Mouse (Mus musculus): ENCODE results near the gene 1700025C18Rik. TPM values are rescaled to one million over a fixed set of nuclear protein-coding genes. Genes with fewer than 3 reads are reported as not detected.

The 1700025C18Rik gene
- total and polyA plus RNA-seq, 2 experiments from 2014 or later: not detected

DNA sequence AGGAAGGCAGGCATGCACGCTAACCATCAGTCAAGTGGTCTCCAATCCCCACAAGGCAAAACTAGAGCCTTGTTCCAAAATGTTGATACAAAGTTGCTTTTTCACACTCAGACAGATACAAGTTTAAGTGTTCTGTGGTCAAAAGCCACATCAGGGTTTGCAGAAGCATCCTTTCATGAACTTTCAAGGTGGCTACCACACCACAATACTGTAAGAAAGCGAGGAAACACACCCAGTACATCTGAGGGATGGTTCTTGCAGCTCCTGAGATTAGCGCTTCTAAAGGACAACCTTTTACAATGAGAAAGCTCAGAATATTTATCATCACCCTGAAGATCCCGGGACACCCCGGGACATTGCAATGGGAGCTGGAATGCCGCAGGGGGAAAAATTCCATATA is 57.2 kb downstream of the 1700025C18Rik start:
- Histone ChIP-seq H3K27me3 (ENCODE audit: insufficient read depth, low read length) (no peaks in the 10 kb centered on the region), H3K27ac (no peak overlapping the region), H3K9ac (replicated peaks; ENCODE audit: low read length) (peak overlapping the region; percentile 85), H3K4me2 (ENCODE audit: low read depth, low read length) (peak overlapping the region; percentile 73), H3K4me3 (ENCODE audit: low read length) (peak overlapping the region; percentile 77), H3K9me3 (ENCODE audit: low read length) (no peaks in the 10 kb centered on the region), H3K36me3 (ENCODE audit: insufficient read depth, low read length) (no peaks in the 10 kb centered on the region), H3K4me1 (ENCODE audit: insufficient read depth, low read length) (peaks cover 13% of the 10 kb centered on the region; the same call in 1 of the 2 replicates)
- ATAC-seq (no peak), DNase-seq (ENCODE audit: low spot score) (no peak)
- no peak for TF ChIP-seq CTCF (IDR thresholded peaks at IDR 0.05; ENCODE audit: low read depth)
- WGBS: 27% methylated on average over 6 of the region's 6 CpGs

DNA sequence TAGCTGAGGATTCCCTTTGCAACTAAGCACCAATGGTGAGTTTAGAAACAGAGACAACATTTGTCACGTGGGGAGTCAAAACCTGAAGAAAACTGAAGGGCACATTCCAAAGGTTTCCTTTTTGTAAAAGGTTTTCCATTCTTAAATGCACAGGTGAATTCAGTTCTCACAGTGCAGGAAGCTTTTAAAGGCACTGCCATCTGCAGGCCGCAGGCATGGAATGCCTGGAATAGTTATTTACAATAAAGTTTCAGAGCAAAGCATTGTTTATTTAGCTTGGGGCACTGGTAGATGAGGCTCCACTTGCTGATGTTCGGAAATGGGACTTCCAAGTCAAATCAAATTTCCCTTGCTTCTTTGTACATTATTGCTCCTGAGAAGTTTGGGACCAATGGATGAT is 58.0 kb downstream of the 1700025C18Rik start:
- H3K4me1 ChIP-seq (ENCODE audit: insufficient read depth, low read length): peaks cover 13% of the 10 kb centered on the region; the same call in 1 of the 2 replicates
- H3K4me3 ChIP-seq (ENCODE audit: low read length): peak overlapping the region; percentile 77; the same call in 1 of the 2 replicates
- no peaks in the 10 kb centered on the region for H3K27me3 ChIP-seq (ENCODE audit: insufficient read depth, low read length)
- ATAC-seq: no peak
- peak; percentile 55 for DNase-seq (ENCODE audit: low spot score)
- no peak overlapping the region for H3K9ac ChIP-seq (replicated peaks; ENCODE audit: low read length)
- TF ChIP-seq CTCF (IDR thresholded peaks at IDR 0.05; ENCODE audit: low read depth): peak; percentile 59
- no peaks in the 10 kb centered on the region for H3K36me3 ChIP-seq (ENCODE audit: insufficient read depth, low read length)
- peak overlapping the region; percentile 73 for H3K4me2 ChIP-seq (ENCODE audit: low read depth, low read length)
- H3K27ac ChIP-seq: no peak overlapping the region
- no peaks in the 10 kb centered on the region for H3K9me3 ChIP-seq (ENCODE audit: low read length)
- WGBS: 32% methylated on average over 3 of the region's 3 CpGs

Other genes starting within 250 kb of the 1700025C18Rik start
- 76.2 and 88.7 TPM in 2 replicates for gene Pltp, start 233.0 kb downstream of the 1700025C18Rik start, total RNA-seq (2014; rRNA removed)
- gene Pltp, start 233.0 kb downstream of the 1700025C18Rik start, polyA plus RNA-seq (2015; fragmentation: Nextera tagmentation; extraction: Ambion mirVana): 99.6 and 117 TPM in 2 replicates
- gene Pcif1, start 211.4 kb downstream of the 1700025C18Rik start, total RNA-seq (2014; rRNA removed): 76.7 and 83.7 TPM in 2 replicates
- gene Pcif1, start 211.4 kb downstream of the 1700025C18Rik start, polyA plus RNA-seq (2015; fragmentation: Nextera tagmentation; extraction: Ambion mirVana): 107 and 108 TPM in 2 replicates
- gene Zfp335, start 179.0 kb downstream of the 1700025C18Rik start, total RNA-seq (2014; rRNA removed): 26.5 and 28.3 TPM in 2 replicates
- 9.0 and 9.2 TPM in 2 replicates for gene Zfp335, start 179.0 kb downstream of the 1700025C18Rik start, polyA plus RNA-seq (2015; fragmentation: Nextera tagmentation; extraction: Ambion mirVana)
- gene Mmp9, start 150.0 kb downstream of the 1700025C18Rik start, total RNA-seq (2014; rRNA removed): 8.8 and 14.4 TPM in 2 replicates
- gene Mmp9, start 150.0 kb downstream of the 1700025C18Rik start, polyA plus RNA-seq (2015; fragmentation: Nextera tagmentation; extraction: Ambion mirVana): 6.7 and 7.1 TPM in 2 replicates
- 257 TPM in 2 replicates for gene Slc12a5, start 129.9 kb downstream of the 1700025C18Rik start, total RNA-seq (2014; rRNA removed)
- 67.1 and 71.0 TPM in 2 replicates for gene Slc12a5, start 129.9 kb downstream of the 1700025C18Rik start, polyA plus RNA-seq (2015; fragmentation: Nextera tagmentation; extraction: Ambion mirVana)
- gene Ncoa5, start 55.9 kb downstream of the 1700025C18Rik start, total RNA-seq (2014; rRNA removed): 60.8 and 101 TPM in 2 replicates
- 55.5 and 56.3 TPM in 2 replicates for gene Ncoa5, start 55.9 kb downstream of the 1700025C18Rik start, polyA plus RNA-seq (2015; fragmentation: Nextera tagmentation; extraction: Ambion mirVana)
- 3.8 and 7.3 TPM in 2 replicates for gene Cd40, start 35.1 kb downstream of the 1700025C18Rik start, total RNA-seq (2014; rRNA removed)
- gene Cd40, start 35.1 kb downstream of the 1700025C18Rik start, polyA plus RNA-seq (2015; fragmentation: Nextera tagmentation; extraction: Ambion mirVana): 4.8 and 5.4 TPM in 2 replicates
- gene Cdh22, start 144.1 kb upstream of the 1700025C18Rik start, total RNA-seq (2014; rRNA removed): 47.3 and 53.4 TPM in 2 replicates
- gene Cdh22, start 144.1 kb upstream of the 1700025C18Rik start, polyA plus RNA-seq (2015; fragmentation: Nextera tagmentation; extraction: Ambion mirVana): 16.5 and 19.2 TPM in 2 replicates
- 97.1 and 120 TPM in 2 replicates for gene Slc35c2, start 197.1 kb upstream of the 1700025C18Rik start, total RNA-seq (2014; rRNA removed)
- 65.7 and 68.1 TPM in 2 replicates for gene Slc35c2, start 197.1 kb upstream of the 1700025C18Rik start, polyA plus RNA-seq (2015; fragmentation: Nextera tagmentation; extraction: Ambion mirVana)
- gene Elmo2, start 235.7 kb upstream of the 1700025C18Rik start, total RNA-seq (2014; rRNA removed): 99.4 and 105 TPM in 2 replicates
- 68.9 and 71.8 TPM in 2 replicates for gene Elmo2, start 235.7 kb upstream of the 1700025C18Rik start, polyA plus RNA-seq (2015; fragmentation: Nextera tagmentation; extraction: Ambion mirVana)